Mouse (Mus musculus) embryonic facial prominence, embryonic 11.5 days (tissue): ENCODE results near the gene Cct4. TPM values are rescaled to one million over a fixed set of nuclear protein-coding genes. Genes with fewer than 3 reads are reported as not detected.

Source experiments
- ATAC-seq: fragments of 200-750 bp; cut with Nextera tagmentation; replicated peaks from 2 replicates; pipeline ENCODE4 v1.8.0; 2017; ENCODE audit warnings: low read depth; ENCODE audit not compliant: insufficient number of reproducible peaks, low FRiP score, low TSS enrichment
- DNase-seq: peaks from one replicate; pipeline ENCODE4 v3.0.0-alpha.2; 2015; ENCODE audit warnings: low spot score
- H3K27ac ChIP-seq: fragments of 300-500 bp; sonication (generic); replicated peaks from 2 replicates; pipeline ENCODE4 v1.5.1; 2014; ENCODE audit warnings: mild to moderate bottlenecking, low read depth, low read length, control low read depth
- H3K27me3 ChIP-seq: fragments of 300-500 bp; sonication (generic); 2 replicates; pipeline ENCODE4 v1.6.1; 2014; ENCODE audit warnings: mild to moderate bottlenecking, low read length, moderate library complexity, mixed read lengths; ENCODE audit not compliant: control insufficient read depth, insufficient read depth
- H3K36me3 ChIP-seq: fragments of 300-500 bp; sonication (generic); replicated peaks from 2 replicates; pipeline ENCODE4 v1.6.1; 2014; ENCODE audit warnings: low read depth, mild to moderate bottlenecking, low read length, moderate library complexity, mixed read lengths; ENCODE audit not compliant: control insufficient read depth, insufficient read depth
- H3K4me1 ChIP-seq: fragments of 300-500 bp; sonication (generic); 2 replicates; pipeline ENCODE4 v1.6.1; 2014; ENCODE audit warnings: low read length, mixed read lengths; ENCODE audit not compliant: control insufficient read depth, insufficient read depth
- H3K4me2 ChIP-seq: fragments of 300-500 bp; sonication (generic); 2 replicates; pipeline ENCODE4 v1.6.1; 2014; ENCODE audit warnings: low read depth, mild to moderate bottlenecking, control low read depth, low read length, moderate library complexity
- H3K4me3 ChIP-seq: fragments of 300-500 bp; sonication (generic); 2 replicates; pipeline ENCODE4 v1.5.1; 2014; ENCODE audit warnings: low read depth, low read length, control low read depth
- H3K9ac ChIP-seq: fragments of 300-500 bp; sonication (generic); replicated peaks from 2 replicates; pipeline ENCODE4 v1.6.1; 2014; ENCODE audit warnings: mild to moderate bottlenecking, control low read depth, low read length
- H3K9me3 ChIP-seq: fragments of 300-500 bp; sonication (generic); replicated peaks from 2 replicates; pipeline ENCODE4 v1.6.1; 2016; ENCODE audit warnings: mild to moderate bottlenecking, low read length, inconsistent platforms, mixed read lengths; ENCODE audit not compliant: control insufficient read depth
- WGBS: fragments of 180-500 bp; shearing (Covaris S2); extraction: QIAGEN DNeasy Blood & Tissue Kit; methylation state at CpG from one replicate; pipeline ENCODE4 v1.1.7; 2014; 5-methylcytosine and 5-hydroxymethylcytosine counted together
- polyA plus RNA-seq: library from polyadenylated mRNA; unstranded; fragments of >200 nt; fragmentation: Nextera tagmentation; extraction: Ambion mirVana; gene quantifications from 2 replicates; pipeline ENCODE4 v1.2.1, GENCODE M21; 2014

Gene Cct4
- polyA plus RNA-seq, 1 experiment from 2014 or later = 477 TPM

DNA sequence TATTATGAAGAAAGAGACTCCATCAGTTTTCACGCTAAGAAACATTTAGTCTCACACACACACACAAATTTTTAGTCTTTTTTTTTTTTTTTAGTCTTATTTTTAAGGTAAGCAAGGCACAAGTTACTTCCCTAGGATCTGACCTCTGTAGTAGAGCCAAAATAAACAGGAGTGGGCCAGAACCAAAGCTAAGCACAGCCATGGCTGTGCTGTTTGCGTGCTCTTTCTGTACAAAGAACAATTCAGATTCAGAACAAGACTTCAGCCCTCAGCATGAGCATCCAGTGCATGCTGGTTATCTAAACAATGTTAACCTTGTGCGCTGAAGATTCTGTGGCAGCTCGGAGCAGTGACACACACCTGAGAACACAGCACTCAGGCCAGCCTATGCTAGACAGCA lies 25.9 kb upstream of the Cct4 start:
- H3K36me3 ChIP-seq = no peaks in the 10 kb centered on the region
- WGBS = 78% methylated on average over 4 of the region's 4 CpGs

DNA sequence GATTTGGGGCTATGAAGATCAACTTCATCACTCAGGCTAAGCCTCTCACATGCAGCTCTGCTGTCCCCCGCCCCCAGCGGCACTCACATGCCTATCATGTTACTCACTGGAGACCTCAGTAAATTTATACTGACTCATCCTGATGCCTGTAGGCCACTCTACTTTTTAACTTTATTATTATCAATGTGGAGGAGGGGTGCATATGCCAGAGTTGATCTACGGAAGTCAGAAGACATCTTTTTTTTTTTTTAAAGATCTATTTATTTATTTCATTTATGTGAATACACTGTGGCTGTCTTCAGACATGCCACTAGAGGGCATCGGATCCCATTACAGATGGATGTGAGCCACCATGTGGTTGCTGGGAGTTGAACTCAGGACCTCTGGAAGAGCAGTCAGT lies 24.8 kb upstream of the Cct4 start:
- H3K4me2 ChIP-seq = no peak overlapping the region
- 76% methylated on average over 4 of the region's 4 CpGs for WGBS

More for the DNA sequence above, 25.9 kb upstream of the Cct4 start:
- no peak for ATAC-seq
- H3K4me1 ChIP-seq = no peaks in the 10 kb centered on the region
- no peak overlapping the region for H3K27ac ChIP-seq
- no peaks in the 10 kb centered on the region for H3K27me3 ChIP-seq
- no peaks in the 10 kb centered on the region for H3K9me3 ChIP-seq
- H3K9ac ChIP-seq = no peak overlapping the region
- no peak overlapping the region for H3K4me2 ChIP-seq
- DNase-seq = no peak
- no peak overlapping the region for H3K4me3 ChIP-seq

DNA sequence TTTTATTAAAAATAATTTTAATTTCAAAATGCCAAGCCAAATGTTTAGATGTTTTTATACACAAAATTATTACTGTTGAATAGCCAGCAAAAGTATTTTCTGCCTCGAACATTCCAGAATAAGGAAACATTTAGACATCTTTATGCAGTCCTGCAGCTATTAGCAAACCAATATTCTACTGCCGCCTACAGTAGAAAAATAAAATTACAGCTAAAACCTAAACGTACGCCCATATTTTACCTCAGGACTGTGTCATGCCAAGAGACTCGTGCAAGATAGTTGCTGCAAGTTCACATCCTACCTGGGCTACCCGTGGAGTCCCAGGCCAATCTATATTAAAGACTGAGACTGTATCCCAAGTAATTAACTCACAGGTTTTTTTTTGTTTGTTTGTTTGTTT lies 20.8 kb upstream of the Cct4 start:
- Histone ChIP-seq H3K27ac (no peak overlapping the region), H3K4me3 (no peak overlapping the region), H3K9ac (no peak overlapping the region), H3K27me3 (no peaks in the 10 kb centered on the region), H3K4me2 (no peak overlapping the region), H3K36me3 (no peaks in the 10 kb centered on the region; the same call in 1 of the 2 replicates), H3K4me1 (no peaks in the 10 kb centered on the region), H3K9me3 (peaks cover 2% of the 10 kb centered on the region; the same call in 1 of the 2 replicates)
- peak; percentile 52 for DNase-seq
- WGBS = 64% methylated on average over 6 of the region's 6 CpGs
- no peak for ATAC-seq

More for the DNA sequence above, 24.8 kb upstream of the Cct4 start:
- no peak for ATAC-seq
- H3K27ac ChIP-seq = no peak overlapping the region
- no peak overlapping the region for H3K4me3 ChIP-seq
- H3K4me1 ChIP-seq = no peaks in the 10 kb centered on the region
- H3K36me3 ChIP-seq = no peaks in the 10 kb centered on the region
- H3K9ac ChIP-seq = no peak overlapping the region
- DNase-seq = no peak
- no peaks in the 10 kb centered on the region for H3K27me3 ChIP-seq
- no peaks in the 10 kb centered on the region for H3K9me3 ChIP-seq

DNA sequence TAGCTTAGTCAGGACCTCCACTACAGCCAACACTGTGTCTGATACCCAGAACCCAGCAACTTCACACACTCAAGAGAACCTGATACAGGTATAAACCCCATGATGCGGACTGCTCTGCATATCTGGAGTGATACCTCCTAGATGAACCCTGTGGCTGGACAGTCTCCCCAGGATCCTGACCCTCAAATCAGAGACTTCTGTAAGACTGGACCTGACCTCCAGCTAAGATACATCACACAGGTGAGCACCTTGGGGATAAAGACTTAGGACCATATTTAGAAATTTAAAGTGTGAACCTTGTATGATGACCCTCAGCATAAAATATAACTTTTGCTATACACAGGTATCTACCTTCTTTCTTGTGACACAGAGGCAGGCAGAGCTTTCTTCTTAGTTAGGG lies 19.8 kb upstream of the Cct4 start:
- no peak overlapping the region for H3K27ac ChIP-seq
- H3K4me2 ChIP-seq = no peak overlapping the region
- H3K4me1 ChIP-seq = no peaks in the 10 kb centered on the region
- no peaks in the 10 kb centered on the region for H3K27me3 ChIP-seq
- peaks cover 2% of the 10 kb centered on the region; the same call in 1 of the 2 replicates for H3K9me3 ChIP-seq
- WGBS = 96% methylated on average over 1 of the region's 1 CpGs
- H3K9ac ChIP-seq = no peak overlapping the region
- DNase-seq (no peak), ATAC-seq (no peak)
- H3K4me3 ChIP-seq = no peak overlapping the region
- H3K36me3 ChIP-seq = no peaks in the 10 kb centered on the region; the same call in 1 of the 2 replicates

DNA sequence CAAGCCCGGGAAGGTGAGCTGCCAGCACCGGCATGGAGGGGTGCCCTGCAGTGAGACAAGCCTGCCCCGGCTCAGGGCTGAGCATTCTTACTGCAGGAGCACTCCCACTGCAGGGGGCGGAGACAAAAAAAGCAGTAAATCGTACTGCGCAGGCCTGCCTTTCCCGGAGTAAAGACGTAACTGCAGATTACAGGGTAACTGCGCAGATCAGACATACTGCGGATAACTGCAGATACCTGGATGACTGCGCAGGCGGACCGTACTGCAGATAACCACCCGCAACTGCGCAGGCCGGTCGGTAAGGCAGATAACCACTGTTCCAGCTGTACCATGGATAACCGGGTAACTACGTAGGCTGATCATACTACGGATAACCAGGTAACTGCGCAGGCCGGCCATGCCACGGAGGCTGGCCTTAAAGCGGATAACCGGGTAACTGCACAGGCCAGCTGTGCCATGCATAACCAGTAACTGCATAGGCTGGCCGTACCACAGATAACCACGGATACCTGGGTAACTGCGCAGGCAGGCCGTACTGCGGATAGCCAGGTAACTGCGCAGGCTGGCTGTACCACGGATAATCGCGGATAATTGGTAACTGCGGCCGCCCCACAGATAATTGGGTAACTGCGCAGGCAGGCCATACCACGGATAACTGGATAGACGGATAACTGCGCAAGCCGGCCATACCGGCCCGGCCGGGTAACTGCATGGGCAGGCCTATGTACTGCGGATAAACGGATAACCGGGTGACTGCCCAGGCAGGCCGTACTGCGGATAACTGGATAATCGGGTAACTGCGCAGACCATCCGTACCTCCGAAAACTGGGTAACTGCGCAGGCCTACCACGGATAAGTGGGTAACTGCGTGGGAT lies 18.2 kb upstream of the Cct4 start, which contains the start of gene Zrsr1:
Gene Zrsr1 (plus strand): TSS at position 171 of the 875 bp plus-strand sequence.
- no peaks in the 10 kb centered on the region for H3K27me3 ChIP-seq
- ATAC-seq = peak; percentile 70
- WGBS = 53% methylated on average over 56 of the region's 56 CpGs
- peak; percentile 64 for DNase-seq
- peak within 1 kb of the TSS; percentile 69 for H3K4me2 ChIP-seq
- peak within 1 kb of the TSS; percentile 60 for H3K9ac ChIP-seq
- no peaks in the 10 kb centered on the region; the same call in 1 of the 2 replicates for H3K36me3 ChIP-seq
- no peak within 1 kb of the TSS for H3K27ac ChIP-seq
- peaks cover 2% of the 10 kb centered on the region; the same call in 1 of the 2 replicates for H3K9me3 ChIP-seq
- no peaks in the 10 kb centered on the region for H3K4me1 ChIP-seq
- peak within 1 kb of the TSS; percentile 55 for H3K4me3 ChIP-seq

DNA sequence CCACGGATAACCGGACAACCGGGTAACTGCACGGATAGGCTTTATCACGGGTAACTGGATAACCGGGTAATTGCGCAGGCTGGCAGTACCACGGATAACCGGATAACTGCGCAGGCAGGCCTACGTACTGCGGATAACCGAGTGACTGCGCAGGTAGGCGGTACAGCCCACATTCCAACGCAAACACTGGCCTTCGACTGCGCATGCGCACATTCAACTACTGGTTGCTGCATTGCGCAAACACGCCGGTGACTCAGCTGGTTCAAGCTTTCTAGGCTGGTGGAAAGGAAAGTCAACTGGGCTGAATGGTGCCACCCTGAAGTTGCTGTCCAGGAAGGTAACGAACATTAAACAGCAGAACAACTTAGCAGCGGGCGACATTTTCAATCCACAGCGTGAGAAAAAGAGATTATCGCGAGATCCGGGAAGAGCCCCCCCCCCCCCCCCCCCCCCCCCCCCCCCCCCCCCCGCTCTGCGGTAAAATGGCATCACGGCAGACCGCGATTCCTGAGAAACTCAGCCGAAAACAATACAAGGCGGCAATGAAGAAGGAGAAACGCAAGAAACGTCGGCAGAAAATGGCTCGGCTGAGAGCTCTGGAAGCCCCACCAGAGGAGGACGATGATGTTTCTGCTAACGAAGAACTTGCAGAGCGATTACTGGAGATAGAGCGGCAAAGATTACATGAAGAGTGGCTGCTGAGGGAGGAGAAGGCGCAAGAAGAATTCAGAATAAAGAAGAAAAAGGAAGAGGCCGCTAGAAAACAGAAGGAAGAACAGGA lies 17.4 kb upstream of the Cct4 start:
- Histone ChIP-seq H3K4me3 (peak overlapping the region; percentile 55), H3K27ac (no peak overlapping the region), H3K9me3 (peaks cover 2% of the 10 kb centered on the region; the same call in 1 of the 2 replicates), H3K27me3 (no peaks in the 10 kb centered on the region), H3K36me3 (no peaks in the 10 kb centered on the region; the same call in 1 of the 2 replicates), H3K4me2 (peak overlapping the region; percentile 69), H3K9ac (peak overlapping the region; percentile 66), H3K4me1 (no peaks in the 10 kb centered on the region)
- peak; percentile 73 for DNase-seq
- ATAC-seq = peak; percentile 66
- 49% methylated on average over 44 of the region's 46 CpGs for WGBS

DNA sequence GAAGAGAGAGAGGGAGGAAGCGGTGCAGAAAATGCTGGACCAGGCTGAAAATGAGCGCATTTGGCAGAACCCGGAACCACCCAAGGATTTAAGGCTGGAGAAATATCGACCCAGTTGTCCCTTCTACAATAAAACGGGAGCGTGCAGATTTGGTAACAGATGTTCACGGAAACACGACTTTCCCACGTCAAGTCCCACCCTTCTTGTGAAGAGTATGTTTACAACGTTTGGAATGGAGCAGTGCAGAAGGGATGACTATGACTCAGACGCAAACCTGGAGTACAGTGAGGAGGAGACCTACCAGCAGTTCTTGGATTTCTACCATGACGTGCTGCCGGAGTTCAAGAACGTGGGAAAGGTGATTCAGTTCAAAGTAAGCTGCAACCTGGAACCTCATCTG lies 16.7 kb upstream of the Cct4 start:
- H3K27ac ChIP-seq = no peak overlapping the region
- DNase-seq = no peak

More for the DNA sequence above, 16.7 kb upstream of the Cct4 start:
- peak overlapping the region; percentile 55 for H3K4me3 ChIP-seq
- 48% methylated on average over 14 of the region's 14 CpGs for WGBS
- peak overlapping the region; percentile 66 for H3K9ac ChIP-seq
- no peaks in the 10 kb centered on the region for H3K27me3 ChIP-seq
- no peaks in the 10 kb centered on the region for H3K4me1 ChIP-seq
- ATAC-seq = no peak
- peaks cover 2% of the 10 kb centered on the region; the same call in 1 of the 2 replicates for H3K9me3 ChIP-seq
- H3K4me2 ChIP-seq = peak overlapping the region; percentile 53
- no peaks in the 10 kb centered on the region; the same call in 1 of the 2 replicates for H3K36me3 ChIP-seq
